Mouse (Mus musculus) 3T3-L1 (cell line): ENCODE results near the gene Ppp1r13b.

ENCODE experiments used
- DNase-seq: peaks from one replicate; pipeline ENCODE4 v3.0.0-alpha.2; 2015; ENCODE audit warnings: low read depth, low spot score

The Ppp1r13b gene

GRCm38 (mm10) chr12:111829447-111829846, 78.5 kb downstream of the Ppp1r13b start:
- DNase-seq, result no peak

GRCm38 (mm10) chr12:111827556-111827955, 80.4 kb downstream of the Ppp1r13b start:
- DNase-seq, result no peak

- DNase-seq, result no peak
Observed at GRCm38 (mm10) chr12:111821931-111822330, 86.0 kb downstream of the Ppp1r13b start.

GRCm38 (mm10) chr12:111820708-111821107, 87.2 kb downstream of the Ppp1r13b start:
- no peak for DNase-seq

- DNase-seq, result no peak
Observed at GRCm38 (mm10) chr12:111819936-111820335, 88.0 kb downstream of the Ppp1r13b start.

GRCm38 (mm10) chr12:111817991-111818390, 89.9 kb downstream of the Ppp1r13b start:
- no peak for DNase-seq

- no peak for DNase-seq
Observed at GRCm38 (mm10) chr12:111816967-111817366, 90.9 kb downstream of the Ppp1r13b start.

GRCm38 (mm10) chr12:111816528-111816927, 91.4 kb downstream of the Ppp1r13b start:
- DNase-seq, result no peak

- DNase-seq, result peak; percentile 16
Observed at GRCm38 (mm10) chr12:111814769-111815762, 92.8 kb downstream of the Ppp1r13b start.

- DNase-seq, result peak; percentile 99
Observed at GRCm38 (mm10) chr12:111813766-111814617, 93.9 kb downstream of the Ppp1r13b start, which contains the start of the genes Xrcc3 and Zfyve21. Xrcc3 (minus strand) TSS chr12:111813873. Zfyve21 (plus strand) TSS chr12:111814170.

GRCm38 (mm10) chr12:111813111-111813765, 94.7 kb downstream of the Ppp1r13b start:
- DNase-seq, result peak; percentile 49

GRCm38 (mm10) chr12:111812611-111813010, 95.3 kb downstream of the Ppp1r13b start:
- no peak for DNase-seq

- DNase-seq, result no peak
Observed at GRCm38 (mm10) chr12:111812075-111812474, 95.8 kb downstream of the Ppp1r13b start.

GRCm38 (mm10) chr12:111809762-111810161, 98.1 kb downstream of the Ppp1r13b start:
- DNase-seq, result peak; percentile 92

GRCm38 (mm10) chr12:111808775-111809174, 99.1 kb downstream of the Ppp1r13b start:
- DNase-seq, result no peak

GRCm38 (mm10) chr12:111803538-111803937, 104.4 kb downstream of the Ppp1r13b start:
- DNase-seq, result no peak

- DNase-seq, result no peak
Observed at GRCm38 (mm10) chr12:111800459-111801183, 107.3 kb downstream of the Ppp1r13b start.

GRCm38 (mm10) chr12:111798493-111798892, 109.4 kb downstream of the Ppp1r13b start:
- DNase-seq, result no peak

- no peak for DNase-seq
Observed at GRCm38 (mm10) chr12:111797251-111797650, 110.7 kb downstream of the Ppp1r13b start.

- no peak for DNase-seq
Observed at GRCm38 (mm10) chr12:111795180-111795895, 112.6 kb downstream of the Ppp1r13b start.
